Mouse (Mus musculus): ENCODE measurements around the gene Gm26558. TPM values are rescaled to one million over a fixed set of nuclear protein-coding genes. Genes with fewer than 3 reads are reported as not detected.

The Gm26558 gene
- polyA plus RNA-seq, 1 experiment, result not detected

- no peak overlapping the region for H3K27ac ChIP-seq (ENCODE audit: control insufficient read depth, insufficient read depth, low read depth, low read length, poor library complexity)
- TF ChIP-seq CTCF (IDR thresholded peaks at IDR 0.05; ENCODE audit: control insufficient read depth, insufficient read depth, low read length) (no peak), POLR2A (IDR thresholded peaks at IDR 0.05; ENCODE audit: borderline replicate concordance, control insufficient read depth, low read depth, low read length) (no peak)
- H3K4me1 ChIP-seq (ENCODE audit: control insufficient read depth, insufficient read depth, low read length), result peaks cover under 1% of the 10 kb centered on the region
- 59% methylated on average over 5 of the region's 5 CpGs for WGBS
- H3K4me3 ChIP-seq (replicated peaks; ENCODE audit: control insufficient read depth, low read depth, low read length), result no peak overlapping the region
Measured at GRCm38 (mm10) chr2:70663764-70664163, 1.9 kb upstream of the Gm26558 start.

GRCm38 (mm10) chr2:70660887-70661714 lies 807 bp downstream of the Gm26558 start, which contains the start of gene Gorasp2:
TSS of gene Gorasp2 (plus strand) at chr2:70661576.
- TF ChIP-seq CTCF (IDR thresholded peaks at IDR 0.05; ENCODE audit: control insufficient read depth, insufficient read depth, low read length) (peak; percentile 84), POLR2A (IDR thresholded peaks at IDR 0.05; ENCODE audit: borderline replicate concordance, control insufficient read depth, low read depth, low read length) (peak; percentile 98)
- peak within 1 kb of the TSS; percentile 90 for H3K4me3 ChIP-seq (replicated peaks; ENCODE audit: control insufficient read depth, low read depth, low read length)
- peak within 1 kb of the TSS; percentile 95 for H3K27ac ChIP-seq (ENCODE audit: control insufficient read depth, insufficient read depth, low read depth, low read length, poor library complexity)
- 3% methylated on average over 63 of the region's 64 CpGs for WGBS
- H3K4me1 ChIP-seq (ENCODE audit: control insufficient read depth, insufficient read depth, low read length), result no peaks in the 10 kb centered on the region; the same call in 1 of the 2 replicates

- no peak for TF ChIP-seq POLR2A (IDR thresholded peaks at IDR 0.05; ENCODE audit: borderline replicate concordance, control insufficient read depth, low read depth, low read length)
- TF ChIP-seq CTCF (IDR thresholded peaks at IDR 0.05; ENCODE audit: control insufficient read depth, insufficient read depth, low read length), result no peak
- WGBS, result 65% methylated on average over 7 of the region's 7 CpGs
- Histone ChIP-seq H3K4me1 (ENCODE audit: control insufficient read depth, insufficient read depth, low read length) (no peaks in the 10 kb centered on the region; the same call in 1 of the 2 replicates), H3K27ac (ENCODE audit: control insufficient read depth, insufficient read depth, low read depth, low read length, poor library complexity) (no peak overlapping the region), H3K4me3 (replicated peaks; ENCODE audit: control insufficient read depth, low read depth, low read length) (no peak overlapping the region)
Measured at GRCm38 (mm10) chr2:70657083-70657482, 4.8 kb downstream of the Gm26558 start.

GRCm38 (mm10) chr2:70651820-70652219 lies 10.1 kb downstream of the Gm26558 start:
- WGBS, result 61% methylated on average over 6 of the region's 6 CpGs

GRCm38 (mm10) chr2:70649471-70649870 lies 12.4 kb downstream of the Gm26558 start:
- H3K4me3 ChIP-seq (replicated peaks; ENCODE audit: control insufficient read depth, low read depth, low read length), result no peak overlapping the region
- H3K4me1 ChIP-seq (ENCODE audit: control insufficient read depth, insufficient read depth, low read length), result no peaks in the 10 kb centered on the region
- no peak overlapping the region for H3K27ac ChIP-seq (ENCODE audit: control insufficient read depth, insufficient read depth, low read depth, low read length, poor library complexity)
- TF ChIP-seq CTCF (IDR thresholded peaks at IDR 0.05; ENCODE audit: control insufficient read depth, insufficient read depth, low read length), result no peak
- no peak for TF ChIP-seq POLR2A (IDR thresholded peaks at IDR 0.05; ENCODE audit: borderline replicate concordance, control insufficient read depth, low read depth, low read length)
- WGBS, result 78% methylated on average over 4 of the region's 4 CpGs

More at GRCm38 (mm10) chr2:70651820-70652219, 10.1 kb downstream of the Gm26558 start:
- H3K4me3 ChIP-seq (replicated peaks; ENCODE audit: control insufficient read depth, low read depth, low read length), result no peak overlapping the region
- no peaks in the 10 kb centered on the region for H3K4me1 ChIP-seq (ENCODE audit: control insufficient read depth, insufficient read depth, low read length)
- no peak overlapping the region for H3K27ac ChIP-seq (ENCODE audit: control insufficient read depth, insufficient read depth, low read depth, low read length, poor library complexity)
- TF ChIP-seq POLR2A (IDR thresholded peaks at IDR 0.05; ENCODE audit: borderline replicate concordance, control insufficient read depth, low read depth, low read length), result no peak
- no peak for TF ChIP-seq CTCF (IDR thresholded peaks at IDR 0.05; ENCODE audit: control insufficient read depth, insufficient read depth, low read length)

GRCm38 (mm10) chr2:70648271-70648670 lies 13.6 kb downstream of the Gm26558 start:
- WGBS, result 76% methylated on average over 5 of the region's 5 CpGs
- TF ChIP-seq CTCF (IDR thresholded peaks at IDR 0.05; ENCODE audit: control insufficient read depth, insufficient read depth, low read length) (no peak), POLR2A (IDR thresholded peaks at IDR 0.05; ENCODE audit: borderline replicate concordance, control insufficient read depth, low read depth, low read length) (no peak)
- Histone ChIP-seq H3K27ac (ENCODE audit: control insufficient read depth, insufficient read depth, low read depth, low read length, poor library complexity) (no peak overlapping the region), H3K4me3 (replicated peaks; ENCODE audit: control insufficient read depth, low read depth, low read length) (no peak overlapping the region), H3K4me1 (ENCODE audit: control insufficient read depth, insufficient read depth, low read length) (no peaks in the 10 kb centered on the region)

GRCm38 (mm10) chr2:70647681-70648080 lies 14.2 kb downstream of the Gm26558 start:
- TF ChIP-seq POLR2A (IDR thresholded peaks at IDR 0.05; ENCODE audit: borderline replicate concordance, control insufficient read depth, low read depth, low read length), result no peak
- TF ChIP-seq CTCF (IDR thresholded peaks at IDR 0.05; ENCODE audit: control insufficient read depth, insufficient read depth, low read length), result no peak
- Histone ChIP-seq H3K4me3 (replicated peaks; ENCODE audit: control insufficient read depth, low read depth, low read length) (no peak overlapping the region), H3K27ac (ENCODE audit: control insufficient read depth, insufficient read depth, low read depth, low read length, poor library complexity) (no peak overlapping the region), H3K4me1 (ENCODE audit: control insufficient read depth, insufficient read depth, low read length) (no peaks in the 10 kb centered on the region)
- WGBS, result 66% methylated on average over 4 of the region's 4 CpGs

- no peaks in the 10 kb centered on the region for H3K4me1 ChIP-seq (ENCODE audit: control insufficient read depth, insufficient read depth, low read length)
- WGBS, result 72% methylated on average over 6 of the region's 6 CpGs
- no peak overlapping the region for H3K4me3 ChIP-seq (replicated peaks; ENCODE audit: control insufficient read depth, low read depth, low read length)
- TF ChIP-seq CTCF (IDR thresholded peaks at IDR 0.05; ENCODE audit: control insufficient read depth, insufficient read depth, low read length), result no peak
- no peak overlapping the region for H3K27ac ChIP-seq (ENCODE audit: control insufficient read depth, insufficient read depth, low read depth, low read length, poor library complexity)
Measured at GRCm38 (mm10) chr2:70645266-70645780, 16.6 kb downstream of the Gm26558 start.

All from bone marrow, adult 2 months (tissue).